In genomic region chr6:39255271-39255670, GRCm38 (mm10) we compare ENCODE assay signal across 21 mouse cellular contexts. TPM values are rescaled to one million over a fixed set of nuclear protein-coding genes. Genes with fewer than 3 reads are reported as not detected.
DNase-seq lines count a peak whose midpoint lies in the region; ATAC-seq lines count a peak whose summit lies in the region.
"Had no signal": no experiment of that assay in that cellular context is flagged by ENCODE, and none has a peak within 500 bp of the region (broad histone marks: within the 10 kb centered on the region; RNA-seq: fewer than 3 reads in every experiment).

No protein-coding gene starts in this region.

- no peak overlapping the region for H3K4me3 ChIP-seq in embryonic facial prominence, embryonic 15.5 days (replicated peaks)
- H3K4me3 ChIP-seq in embryonic facial prominence, embryonic 10.5 days, result no peak overlapping the region
- no peak overlapping the region for H3K4me3 ChIP-seq in forebrain, embryonic 14.5 days (ENCODE audit: low read depth, low read length)
- no peak overlapping the region for H3K4me3 ChIP-seq in forebrain, embryonic 16.5 days (replicated peaks; ENCODE audit: low read length)
- no peak overlapping the region for H3K4me3 ChIP-seq in midbrain, embryonic 14.5 days (replicated peaks; ENCODE audit: low read depth, low read length)
- no peak overlapping the region for H3K4me3 ChIP-seq in midbrain, embryonic 10.5 days
- no peak overlapping the region for H3K4me3 ChIP-seq in hindbrain, embryonic 10.5 days
- H3K4me3 ChIP-seq: embryonic facial prominence, embryonic 13.5 days; heart, adult 2 months; hindbrain, embryonic 12.5 days had no signal

- no peak for ATAC-seq in embryonic facial prominence, embryonic 15.5 days (ENCODE audit: insufficient number of reproducible peaks, low FRiP score, low TSS enrichment, low read depth)
- ATAC-seq in forebrain, embryonic 14.5 days, result no peak
- no peak for ATAC-seq in forebrain, embryonic 16.5 days
- no peak for ATAC-seq in midbrain, embryonic 14.5 days (ENCODE audit: low FRiP score, low TSS enrichment)
- ATAC-seq: CD4-positive, CD25-positive, alpha-beta regulatory T cell, adult 4 months; inflammation-experienced regulatory T-cells, adult 6 months had no signal

- DNase-seq in embryonic facial prominence, embryonic 10.5 days (ENCODE audit: low spot score), result no peak
- peak; percentile 67 for DNase-seq in forebrain, embryonic 14.5 days (ENCODE audit: low spot score)
- no peak for DNase-seq in midbrain, embryonic 14.5 days
- no peak for DNase-seq in midbrain, embryonic 10.5 days (ENCODE audit: low spot score)
- DNase-seq in hindbrain, embryonic 10.5 days (ENCODE audit: low spot score), result no peak
- DNase-seq: adrenal gland, adult 8-10 months; B cell, adult 2 months; cerebellum, adult 11-12 months; cerebellum, adult 9-10 months; cerebellum, postnatal 25 days; gastrocnemius, postnatal 14 days; heart, adult 2 months; heart, postnatal 36 days had no signal

- H3K4me2 ChIP-seq in embryonic facial prominence, embryonic 15.5 days (replicated peaks), result no peak overlapping the region
- H3K4me2 ChIP-seq in forebrain, embryonic 14.5 days (ENCODE audit: low read length), result no peak overlapping the region
- H3K4me2 ChIP-seq in forebrain, embryonic 16.5 days (ENCODE audit: low read length), result no peak overlapping the region
- H3K4me2 ChIP-seq in midbrain, embryonic 14.5 days (ENCODE audit: low read length), result no peak overlapping the region
- H3K4me2 ChIP-seq: heart, embryonic 11.5 days had no signal

- no peaks in the 10 kb centered on the region for H3K9me3 ChIP-seq in embryonic facial prominence, embryonic 15.5 days (replicated peaks)
- H3K9me3 ChIP-seq in embryonic facial prominence, embryonic 10.5 days, result no peaks in the 10 kb centered on the region
- H3K9me3 ChIP-seq in forebrain, embryonic 14.5 days (replicated peaks; ENCODE audit: control insufficient read depth, low read length), result no peaks in the 10 kb centered on the region
- no peaks in the 10 kb centered on the region for H3K9me3 ChIP-seq in forebrain, embryonic 16.5 days (ENCODE audit: control insufficient read depth, low read length)
- H3K9me3 ChIP-seq in midbrain, embryonic 14.5 days (ENCODE audit: control insufficient read depth, low read length), result no peaks in the 10 kb centered on the region
- H3K9me3 ChIP-seq in midbrain, embryonic 10.5 days (replicated peaks), result no peaks in the 10 kb centered on the region
- H3K9me3 ChIP-seq in hindbrain, embryonic 10.5 days, result no peaks in the 10 kb centered on the region
- H3K9me3 ChIP-seq: embryonic facial prominence, embryonic 13.5 days; G1E had no signal

- H3K27me3 ChIP-seq in embryonic facial prominence, embryonic 15.5 days, result no peaks in the 10 kb centered on the region
- H3K27me3 ChIP-seq in embryonic facial prominence, embryonic 10.5 days (replicated peaks; ENCODE audit: low read depth, poor library complexity, severe bottlenecking), result peaks cover 38% of the 10 kb centered on the region
- H3K27me3 ChIP-seq in forebrain, embryonic 14.5 days (replicated peaks; ENCODE audit: control insufficient read depth, insufficient read depth, low read length), result no peaks in the 10 kb centered on the region
- no peaks in the 10 kb centered on the region for H3K27me3 ChIP-seq in forebrain, embryonic 16.5 days (replicated peaks; ENCODE audit: control insufficient read depth, insufficient read depth, low read length)
- H3K27me3 ChIP-seq in midbrain, embryonic 14.5 days (ENCODE audit: control insufficient read depth, insufficient read depth, low read length), result no peaks in the 10 kb centered on the region
- peaks cover 33% of the 10 kb centered on the region for H3K27me3 ChIP-seq in midbrain, embryonic 10.5 days (ENCODE audit: low read depth, poor library complexity, severe bottlenecking)
- H3K27me3 ChIP-seq in hindbrain, embryonic 10.5 days (ENCODE audit: insufficient read depth, poor library complexity, severe bottlenecking), result peaks cover 31% of the 10 kb centered on the region

- peaks cover 33% of the 10 kb centered on the region for H3K4me1 ChIP-seq in embryonic facial prominence, embryonic 15.5 days
- peaks cover 24% of the 10 kb centered on the region for H3K4me1 ChIP-seq in embryonic facial prominence, embryonic 10.5 days
- H3K4me1 ChIP-seq in forebrain, embryonic 14.5 days (ENCODE audit: control insufficient read depth, insufficient read depth, low read length), result peaks cover 12% of the 10 kb centered on the region
- H3K4me1 ChIP-seq in forebrain, embryonic 16.5 days (replicated peaks; ENCODE audit: control insufficient read depth, insufficient read depth, low read length), result peaks cover 17% of the 10 kb centered on the region
- peaks cover 6% of the 10 kb centered on the region; the same call in 1 of the 2 replicates for H3K4me1 ChIP-seq in midbrain, embryonic 14.5 days (ENCODE audit: control insufficient read depth, insufficient read depth, low read length)
- H3K4me1 ChIP-seq in midbrain, embryonic 10.5 days, result peaks cover 31% of the 10 kb centered on the region
- peaks cover 28% of the 10 kb centered on the region for H3K4me1 ChIP-seq in hindbrain, embryonic 10.5 days (replicated peaks)

- no peak overlapping the region for H3K9ac ChIP-seq in embryonic facial prominence, embryonic 15.5 days
- H3K9ac ChIP-seq in forebrain, embryonic 14.5 days (ENCODE audit: low read length), result no peak overlapping the region
- H3K9ac ChIP-seq in forebrain, embryonic 16.5 days (replicated peaks; ENCODE audit: low read depth, low read length), result no peak overlapping the region
- no peak overlapping the region for H3K9ac ChIP-seq in midbrain, embryonic 14.5 days (replicated peaks; ENCODE audit: low read length)
- H3K9ac ChIP-seq: embryonic facial prominence, embryonic 13.5 days; hindbrain, embryonic 12.5 days had no signal

- 0 out of 2 replicates have a peak overlapping the region, but pooled peaks have one; percentile 29 for H3K27ac ChIP-seq in embryonic facial prominence, embryonic 15.5 days (replicated peaks)
- no peak overlapping the region for H3K27ac ChIP-seq in embryonic facial prominence, embryonic 10.5 days (replicated peaks)
- no peak overlapping the region for H3K27ac ChIP-seq in forebrain, embryonic 14.5 days (ENCODE audit: low read depth, low read length)
- H3K27ac ChIP-seq in forebrain, embryonic 16.5 days (ENCODE audit: low read length), result no peak overlapping the region
- 0 out of 2 replicates have a peak overlapping the region, but pooled peaks have one; percentile 13 for H3K27ac ChIP-seq in midbrain, embryonic 14.5 days (replicated peaks; ENCODE audit: low read depth, low read length)
- H3K27ac ChIP-seq in midbrain, embryonic 10.5 days (replicated peaks), result no peak overlapping the region
- H3K27ac ChIP-seq in hindbrain, embryonic 10.5 days, result no peak overlapping the region
- H3K27ac ChIP-seq: heart, adult 2 months had no signal

- WGBS in embryonic facial prominence, embryonic 15.5 days, result 47% methylated on average over 8 of the region's 8 CpGs
- WGBS in embryonic facial prominence, embryonic 10.5 days, result 75% methylated on average over 8 of the region's 8 CpGs
- 29% methylated on average over 8 of the region's 8 CpGs for WGBS in forebrain, embryonic 14.5 days
- 23% methylated on average over 8 of the region's 8 CpGs for WGBS in forebrain, embryonic 16.5 days
- 65% methylated on average over 8 of the region's 8 CpGs for WGBS in midbrain, embryonic 14.5 days
- 79% methylated on average over 8 of the region's 8 CpGs for WGBS in midbrain, embryonic 10.5 days
- 79% methylated on average over 8 of the region's 8 CpGs for WGBS in hindbrain, embryonic 10.5 days

- H3K36me3 ChIP-seq in embryonic facial prominence, embryonic 15.5 days, result no peaks in the 10 kb centered on the region
- H3K36me3 ChIP-seq in embryonic facial prominence, embryonic 10.5 days (replicated peaks), result no peaks in the 10 kb centered on the region
- no peaks in the 10 kb centered on the region for H3K36me3 ChIP-seq in forebrain, embryonic 14.5 days (ENCODE audit: control insufficient read depth, insufficient read depth, low read length)
- H3K36me3 ChIP-seq in forebrain, embryonic 16.5 days (ENCODE audit: control insufficient read depth, insufficient read depth), result no peaks in the 10 kb centered on the region
- no peaks in the 10 kb centered on the region for H3K36me3 ChIP-seq in midbrain, embryonic 14.5 days (ENCODE audit: control insufficient read depth, insufficient read depth, low read length)
- H3K36me3 ChIP-seq in midbrain, embryonic 10.5 days, result no peaks in the 10 kb centered on the region
- no peaks in the 10 kb centered on the region for H3K36me3 ChIP-seq in hindbrain, embryonic 10.5 days
- H3K36me3 ChIP-seq: embryonic facial prominence, embryonic 13.5 days; G1E; hindbrain, embryonic 12.5 days had no signal

RNA-seq across cellular contexts. Expression of gene Kdm7a, which starts 48.7 kb away (rescaled TPM):
- 6.3 and 6.8 TPM in 2 replicates for polyA plus RNA-seq in embryonic facial prominence, embryonic 15.5 days (2015; fragmentation: Nextera tagmentation; extraction: Ambion mirVana)
- polyA plus RNA-seq in embryonic facial prominence, embryonic 10.5 days (2016; fragmentation: Nextera tagmentation; extraction: Ambion mirVana), result 9.5 and 11.1 TPM in 2 replicates
- polyA plus RNA-seq in forebrain, embryonic 14.5 days (2014; fragmentation: Nextera tagmentation; extraction: Ambion mirVana), result 4.7 and 5.9 TPM in 2 replicates
- 7.3 and 8.8 TPM in 2 replicates for polyA plus RNA-seq in forebrain, embryonic 16.5 days (2015; fragmentation: Nextera tagmentation; extraction: Ambion mirVana)
- polyA plus RNA-seq in midbrain, embryonic 14.5 days (2014; fragmentation: Nextera tagmentation; extraction: Ambion mirVana), result 6.4 and 10.7 TPM in 2 replicates
- polyA plus RNA-seq in midbrain, embryonic 10.5 days (2016; fragmentation: Nextera tagmentation; extraction: Ambion mirVana), result 10.4 and 12.4 TPM in 2 replicates
- 12.0 and 13.9 TPM in 2 replicates for polyA plus RNA-seq in hindbrain, embryonic 10.5 days (2016; fragmentation: Nextera tagmentation; extraction: Ambion mirVana)

Comparison
In these comparisons a context has a peak if more than half of its experiments do, and no peak if none do; other contexts are left out.
1. H3K27ac ChIP-seq: peak in embryonic facial prominence, embryonic 15.5 days (single experiment) and midbrain, embryonic 14.5 days (single experiment); none in embryonic facial prominence, embryonic 10.5 days (single experiment), forebrain, embryonic 14.5 days (single experiment), forebrain, embryonic 16.5 days (single experiment), midbrain, embryonic 10.5 days (single experiment) and hindbrain, embryonic 10.5 days (single experiment).